Mouse (Mus musculus) thymus, adult 2 months (tissue): ENCODE data around the gene Higd1c.

ENCODE experiments used
- CTCF ChIP-seq: fragments of 200-500 bp; IDR thresholded peaks from 2 replicates; pipeline ENCODE4 v1.5.1; 2012; ENCODE audit warnings: mild to moderate bottlenecking, control low read depth, low read length, moderate library complexity, borderline replicate concordance; ENCODE audit not compliant: control insufficient read depth, poor library complexity, insufficient read depth; ENCODE audit errors: extremely low read depth
- POLR2A ChIP-seq: fragments of 200-500 bp; IDR thresholded peaks from 2 replicates; pipeline ENCODE4 v1.6.1; 2012; ENCODE audit warnings: mild to moderate bottlenecking, low read length, control low read depth, moderate library complexity; ENCODE audit not compliant: control insufficient read depth, poor library complexity, insufficient read depth; ENCODE audit errors: extremely low read depth

DNA sequence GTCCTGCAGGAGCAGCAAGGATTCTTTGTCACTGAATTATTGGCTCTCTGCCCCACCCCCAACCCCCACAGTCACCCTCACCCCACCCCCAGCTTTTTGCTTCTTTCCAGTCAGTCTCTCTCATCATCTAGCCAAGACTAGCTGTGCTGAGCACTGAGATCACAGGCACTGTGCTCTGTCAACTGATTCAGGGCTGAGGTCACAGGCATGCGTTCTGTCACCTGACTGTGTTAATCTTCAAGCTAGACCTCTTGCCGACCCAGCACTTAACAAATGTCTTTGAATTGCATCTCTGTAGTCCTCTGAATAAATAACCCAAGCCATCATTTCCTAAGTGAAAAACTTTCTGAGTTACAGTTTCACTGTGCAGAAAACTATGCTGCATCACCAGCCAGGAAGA lies 14.8 kb upstream of the Higd1c start:
- TF ChIP-seq POLR2A (no peak), CTCF (no peak)
